Mouse (Mus musculus) MEL (cell line): ENCODE measurements around the gene Fign. TPM values are rescaled to one million over a fixed set of nuclear protein-coding genes. Genes with fewer than 3 reads are reported as not detected.

Experiments
- DNase-seq: peaks from one replicate; pipeline ENCODE4 v3.0.0; 2011; ENCODE audit warnings: low read depth, low spot score
- H3K27ac ChIP-seq: 2 replicates; pipeline ENCODE4 v1.5.1; 2012; ENCODE audit warnings: low read depth, mild to moderate bottlenecking, control low read depth, low read length, moderate library complexity; ENCODE audit not compliant: control insufficient read depth
- H3K27me3 ChIP-seq, 2 experiments: fragments of 150-350 bp in 1 of 2; sonication (generic) in 1 of 2; 2 replicates each; pipeline ENCODE4 v1.6.1; 2012; ENCODE audit warnings: low read length in 2 of 2, mild to moderate bottlenecking in 2 of 2, improper control_type of control experiment in 1 of 2, moderate library complexity in 1 of 2; ENCODE audit not compliant: insufficient read depth in 2 of 2, control insufficient read depth in 1 of 2
- H3K36me3 ChIP-seq, 2 experiments: 2 replicates each; pipeline ENCODE4 v1.6.1; 2012 to 2014; ENCODE audit warnings: low read length in 2 of 2, improper control_type of control experiment in 1 of 2, inconsistent platforms in 1 of 2, mild to moderate bottlenecking in 1 of 2; ENCODE audit not compliant: insufficient read depth in 2 of 2, control insufficient read depth in 1 of 2
- H3K4me1 ChIP-seq, 2 experiments: fragments of 150-350 bp in 1 of 2; sonication (generic) in 1 of 2; 2 replicates each; pipeline ENCODE4 v1.6.1; 2012; ENCODE audit warnings: low read length in 2 of 2, improper control_type of control experiment in 1 of 2, mild to moderate bottlenecking in 1 of 2; ENCODE audit not compliant: insufficient read depth in 2 of 2, control insufficient read depth in 1 of 2
- H3K4me3 ChIP-seq, 2 experiments: fragments of 150-350 bp in 1 of 2; sonication (generic) in 1 of 2; 2 replicates each; pipeline ENCODE4 v1.5.1; 2012; ENCODE audit warnings: low read depth in 2 of 2, low read length in 2 of 2, mild to moderate bottlenecking in 2 of 2, moderate library complexity in 2 of 2, control low read depth in 1 of 2, improper control_type of control experiment in 1 of 2; ENCODE audit not compliant: control insufficient read depth in 1 of 2, insufficient read depth in 1 of 2
- H3K79me2 ChIP-seq: 2 replicates; pipeline ENCODE4 v1.6.1; 2012; ENCODE audit warnings: mild to moderate bottlenecking, low read length, moderate library complexity; ENCODE audit not compliant: control insufficient read depth, poor library complexity, insufficient read depth
- H3K9ac ChIP-seq: 2 replicates; pipeline ENCODE4 v1.6.1; 2012; ENCODE audit warnings: low read depth, mild to moderate bottlenecking, control low read depth, low read length, moderate library complexity; ENCODE audit not compliant: control insufficient read depth, poor library complexity, severe bottlenecking
- H3K9me3 ChIP-seq: fragments of 150-350 bp; sonication (generic); replicated peaks from 2 replicates; pipeline ENCODE4 v1.6.1; 2012; ENCODE audit warnings: mild to moderate bottlenecking, low read length, improper control_type of control experiment, moderate library complexity; ENCODE audit not compliant: insufficient read depth
- BHLHE40 ChIP-seq: IDR thresholded peaks from 2 replicates; pipeline ENCODE4 v1.6.1; 2012; ENCODE audit warnings: low read depth, mild to moderate bottlenecking, inconsistent platforms, low read length, improper control_type of control experiment, borderline replicate concordance
- CHD1 ChIP-seq: IDR thresholded peaks from 2 replicates; pipeline ENCODE4 v1.6.1; 2012; ENCODE audit warnings: low read depth, mild to moderate bottlenecking, inconsistent platforms, low read length, improper control_type of control experiment
- E2F4 ChIP-seq: IDR thresholded peaks from 2 replicates; pipeline ENCODE4 v1.6.1; 2011; ENCODE audit warnings: low read depth, low read length, improper control_type of control experiment, borderline replicate concordance
- ELF1 ChIP-seq: IDR thresholded peaks from 2 replicates; pipeline ENCODE4 v1.6.1; 2014; ENCODE audit warnings: low read depth, mild to moderate bottlenecking, inconsistent platforms, low read length, improper control_type of control experiment, moderate library complexity
- EP300 ChIP-seq, 2 experiments: IDR thresholded peaks; 2 replicates each; pipeline ENCODE4 v1.6.1; 2011; ENCODE audit warnings: improper control_type of control experiment in 2 of 2, low read length in 2 of 2, low read depth in 1 of 2, mild to moderate bottlenecking in 1 of 2
- GATA1 ChIP-seq: IDR thresholded peaks from 2 replicates; pipeline ENCODE4 v1.6.1; 2011; ENCODE audit warnings: low read depth, low read length, improper control_type of control experiment
- KAT2A ChIP-seq: conservative IDR thresholded peaks from 2 replicates; pipeline ENCODE4 v1.6.1; 2012; ENCODE audit warnings: low read depth, low read length, improper control_type of control experiment, inconsistent platforms
- MAFK ChIP-seq: IDR thresholded peaks from 2 replicates; pipeline ENCODE4 v1.6.1; 2011; ENCODE audit warnings: low read depth, mild to moderate bottlenecking, low read length, improper control_type of control experiment, borderline replicate concordance
- MAX ChIP-seq: IDR thresholded peaks from 2 replicates; pipeline ENCODE4 v1.6.1; 2011; ENCODE audit warnings: low read length, improper control_type of control experiment
- MAZ ChIP-seq: IDR thresholded peaks from 2 replicates; pipeline ENCODE4 v1.6.1; 2012; ENCODE audit warnings: low read depth, mild to moderate bottlenecking, inconsistent platforms, low read length, improper control_type of control experiment
- MXI1 ChIP-seq: IDR thresholded peaks from 2 replicates; pipeline ENCODE4 v1.6.1; 2011; ENCODE audit warnings: mild to moderate bottlenecking, low read depth, low read length, improper control_type of control experiment
- MYC ChIP-seq: IDR thresholded peaks from 2 replicates; pipeline ENCODE4 v1.6.1; 2011; ENCODE audit warnings: low read depth, mild to moderate bottlenecking, low read length, improper control_type of control experiment, moderate library complexity
- NELFE ChIP-seq: IDR thresholded peaks from 2 replicates; pipeline ENCODE4 v1.6.1; 2011; ENCODE audit warnings: low read depth, low read length, improper control_type of control experiment
- POLR2A ChIP-seq, 2 experiments: IDR thresholded peaks; 2 replicates each; pipeline ENCODE4 v1.6.1; 2011 to 2012; ENCODE audit warnings: low read length in 2 of 2, mild to moderate bottlenecking in 2 of 2, control low read depth in 1 of 2, improper control_type of control experiment in 1 of 2, low read depth in 1 of 2, moderate library complexity in 1 of 2; ENCODE audit not compliant: control insufficient read depth in 1 of 2, insufficient read depth in 1 of 2, poor library complexity in 1 of 2
- POLR2AphosphoS2 ChIP-seq: IDR thresholded peaks from 2 replicates; pipeline ENCODE4 v1.6.1; 2011; ENCODE audit warnings: low read length, improper control_type of control experiment
- SIN3A ChIP-seq: IDR thresholded peaks from 2 replicates; pipeline ENCODE4 v1.6.1; 2012; ENCODE audit warnings: low read length, improper control_type of control experiment, inconsistent platforms
- TAL1 ChIP-seq: IDR thresholded peaks from 2 replicates; pipeline ENCODE4 v1.6.1; 2012; ENCODE audit warnings: mild to moderate bottlenecking, inconsistent platforms, low read length, moderate library complexity, mixed read lengths
- TBP ChIP-seq: IDR thresholded peaks from 2 replicates; pipeline ENCODE4 v1.8.0; 2011; ENCODE audit warnings: low read depth, low read length, improper control_type of control experiment
- UBTF ChIP-seq: IDR thresholded peaks from 2 replicates; pipeline ENCODE4 v1.6.1; 2012; ENCODE audit warnings: low read depth, mild to moderate bottlenecking, inconsistent platforms, low read length, improper control_type of control experiment, moderate library complexity, borderline replicate concordance; ENCODE audit not compliant: insufficient read depth
- ZC3H11A ChIP-seq: IDR thresholded peaks from 2 replicates; pipeline ENCODE4 v1.6.1; 2012; ENCODE audit warnings: low read depth, mild to moderate bottlenecking, inconsistent platforms, low read length, improper control_type of control experiment
- ZMIZ1 ChIP-seq: IDR thresholded peaks from 2 replicates; pipeline ENCODE4 v1.6.1; 2012; ENCODE audit warnings: low read depth, mild to moderate bottlenecking, inconsistent platforms, low read length, improper control_type of control experiment, moderate library complexity
- ZNF384 ChIP-seq: IDR thresholded peaks from 2 replicates; pipeline ENCODE4 v1.6.1; 2012; ENCODE audit warnings: low read depth, mild to moderate bottlenecking, inconsistent platforms, low read length, improper control_type of control experiment
- polyA plus RNA-seq, 2 experiments: library from polyadenylated mRNA; stranded (reverse) in 1 of 2; unstranded in 1 of 2; fragments of >175 nt in 1 of 2; fragments of >200 nt in 1 of 2; gene quantifications; 2 replicates each; pipeline versions ENCODE4 v1.2.1 to v1.2.4; 2012; ENCODE audit warnings: low replicate concordance in 2 of 2, low read depth in 1 of 2; ENCODE audit not compliant: insufficient read length in 2 of 2, insufficient read depth in 1 of 2, missing spikeins in 1 of 2
- total RNA-seq: library from RNA; depleted of rRNA; stranded (reverse); fragments of 300-350 nt; gene quantifications from 2 replicates; pipeline ENCODE4 v1.2.3, GENCODE M21; 2012

The Fign gene
- total and polyA plus RNA-seq, 3 experiments = not detected

DNA sequence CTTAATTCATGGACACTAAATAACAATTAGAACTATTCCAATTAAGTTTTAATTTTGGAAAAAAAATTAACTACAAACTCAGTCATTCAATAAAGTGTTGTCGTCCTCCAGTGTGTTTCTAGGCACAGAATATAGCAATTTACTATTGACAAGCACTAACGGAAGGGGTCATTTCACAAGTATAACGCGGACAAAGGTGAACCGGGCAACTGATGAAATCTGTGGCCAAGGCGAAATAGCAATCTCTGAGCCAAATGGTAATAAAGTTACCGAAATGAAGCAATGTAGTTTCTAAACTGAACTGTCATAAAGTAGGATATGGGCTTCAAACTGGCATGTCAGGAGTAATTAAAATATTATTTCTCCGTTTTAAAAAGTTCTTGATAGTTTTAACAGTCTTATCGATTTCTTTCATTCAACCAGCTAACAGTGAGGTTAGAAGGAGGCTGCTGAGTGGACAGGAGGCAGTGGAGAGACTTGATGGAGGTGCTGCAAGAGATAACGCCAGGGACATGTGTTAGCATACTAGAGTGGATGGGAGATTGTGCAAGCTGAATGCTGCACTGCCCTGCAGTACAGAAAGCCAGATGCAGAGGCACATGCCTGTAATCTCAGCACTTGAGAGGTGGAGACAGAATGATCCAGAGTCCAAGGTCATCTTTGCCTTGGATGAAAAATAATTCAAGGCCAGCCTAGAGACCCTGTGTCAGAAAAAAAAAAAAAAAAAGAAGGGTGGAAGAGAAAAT lies 27.7 kb downstream of the Fign start:
- H3K4me3 ChIP-seq = no peak overlapping the region

DNA sequence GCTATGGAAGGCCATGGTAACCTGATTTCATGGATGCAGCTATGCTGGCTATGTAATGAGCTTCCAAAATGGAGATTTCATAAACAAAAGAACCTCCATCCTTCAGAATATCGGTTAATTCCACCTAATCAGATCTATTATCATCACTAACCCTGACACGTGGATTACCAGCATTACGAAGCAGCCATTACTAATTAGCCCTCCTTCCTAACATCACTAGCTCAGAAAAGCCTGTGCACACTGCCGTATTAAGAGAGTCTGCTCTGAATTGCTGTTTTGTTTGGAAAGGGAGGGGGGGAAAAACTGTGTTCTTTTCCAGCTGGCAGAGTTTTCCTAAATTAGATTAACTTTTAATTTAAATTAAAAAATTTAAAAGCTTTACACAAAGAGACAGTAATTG lies 32.3 kb downstream of the Fign start:
- Histone ChIP-seq H3K4me3 (no peak overlapping the region), H3K27me3 (no peaks in the 10 kb centered on the region), H3K9ac (no peak overlapping the region), H3K79me2 (no peaks in the 10 kb centered on the region), H3K27ac (no peak overlapping the region), H3K4me1 (no peaks in the 10 kb centered on the region), H3K36me3 (no peaks in the 10 kb centered on the region), H3K9me3 (no peaks in the 10 kb centered on the region)
- DNase-seq = no peak
- TF ChIP-seq E2F4 = no peak
- no peak for TF ChIP-seq MAZ
- TF ChIP-seq TAL1 = no peak
- TF ChIP-seq TBP = no peak
- no peak for TF ChIP-seq ZNF384
- TF ChIP-seq KAT2A = no peak
- TF ChIP-seq NELFE = no peak
- no peak for TF ChIP-seq MXI1
- no peak for TF ChIP-seq EP300 (IDR thresholded peaks at IDR 0.05; ENCODE audit: low read depth in 1 of 2, low read length in 2 of 2)
- no peak for TF ChIP-seq MAFK
- TF ChIP-seq CHD1 = no peak
- TF ChIP-seq ZMIZ1 = no peak
- TF ChIP-seq UBTF = no peak
- no peak for TF ChIP-seq ELF1
- TF ChIP-seq GATA1 = no peak
- TF ChIP-seq POLR2A (IDR thresholded peaks at IDR 0.05; ENCODE audit: control insufficient read depth in 1 of 2, insufficient read depth in 1 of 2, low read depth in 1 of 2, low read length in 2 of 2, poor library complexity in 1 of 2) = no peak
- TF ChIP-seq MAX = no peak
- TF ChIP-seq BHLHE40 = no peak

More for the DNA sequence above, 27.7 kb downstream of the Fign start:
- Histone ChIP-seq H3K36me3 (no peaks in the 10 kb centered on the region), H3K27ac (no peak overlapping the region), H3K9me3 (no peaks in the 10 kb centered on the region), H3K9ac (no peak overlapping the region), H3K4me1 (no peaks in the 10 kb centered on the region)
- TF ChIP-seq ZC3H11A = no peak
- no peak for TF ChIP-seq SIN3A
- TF ChIP-seq GATA1 = no peak
- no peak for TF ChIP-seq MYC
- TF ChIP-seq ZNF384 = no peak
- TF ChIP-seq POLR2AphosphoS2 = no peak
- TF ChIP-seq, all 39 proteins: peak for 0
- H3K27me3 ChIP-seq = no peaks in the 10 kb centered on the region
- DNase-seq = no peak
- H3K79me2 ChIP-seq = no peaks in the 10 kb centered on the region
